Mouse (Mus musculus) heart, embryonic 16.5 days (tissue): Measurements from ENCODE around the gene Adgrb3. TPM values are rescaled to one million over a fixed set of nuclear protein-coding genes. Genes with fewer than 3 reads are reported as not detected.

ENCODE experiments used
- ATAC-seq: fragments of 200-750 bp; cut with Nextera tagmentation; replicated peaks from 2 replicates; pipeline ENCODE4 v1.8.0; 2017; ENCODE audit warnings: moderate number of reproducible peaks; ENCODE audit not compliant: insufficient read depth, low FRiP score; ENCODE audit errors: extremely low read depth
- H3K27ac ChIP-seq: fragments of 300-500 bp; sonication (generic); 2 replicates; pipeline ENCODE4 v1.5.1; 2014; ENCODE audit warnings: mild to moderate bottlenecking, low read length, control low read depth, moderate library complexity
- H3K27me3 ChIP-seq: fragments of 300-500 bp; sonication (generic); 2 replicates; pipeline ENCODE4 v1.6.1; 2014; ENCODE audit warnings: low read length, mixed read lengths; ENCODE audit not compliant: control insufficient read depth, insufficient read depth
- H3K36me3 ChIP-seq: fragments of 300-500 bp; sonication (generic); 2 replicates; pipeline ENCODE4 v1.6.1; 2014; ENCODE audit not compliant: control insufficient read depth, insufficient read depth
- H3K4me1 ChIP-seq: fragments of 300-500 bp; sonication (generic); 2 replicates; pipeline ENCODE4 v1.6.1; 2014; ENCODE audit warnings: low read length, mixed read lengths; ENCODE audit not compliant: control insufficient read depth, insufficient read depth
- H3K4me2 ChIP-seq: fragments of 300-500 bp; sonication (generic); 2 replicates; pipeline ENCODE4 v1.6.1; 2014; ENCODE audit warnings: low read depth, mild to moderate bottlenecking, control low read depth, low read length
- H3K4me3 ChIP-seq: fragments of 300-500 bp; sonication (generic); 2 replicates; pipeline ENCODE4 v1.5.1; 2014; ENCODE audit warnings: mild to moderate bottlenecking, control low read depth, low read length
- H3K9ac ChIP-seq: fragments of 300-500 bp; sonication (generic); 2 replicates; pipeline ENCODE4 v1.6.1; 2014; ENCODE audit warnings: low read length, control low read depth
- H3K9me3 ChIP-seq: fragments of 300-500 bp; sonication (generic); replicated peaks from 2 replicates; pipeline ENCODE4 v1.6.1; 2016; ENCODE audit warnings: low read length; ENCODE audit not compliant: control insufficient read depth
- WGBS: fragments of 180-500 bp; shearing (Covaris S2); extraction: QIAGEN DNeasy Blood & Tissue Kit; methylation state at CpG from one replicate; pipeline ENCODE4 v1.1.7; 2014; 5-methylcytosine and 5-hydroxymethylcytosine counted together
- polyA plus RNA-seq: library from polyadenylated mRNA; unstranded; fragments of >200 nt; fragmentation: Nextera tagmentation; extraction: Ambion mirVana; gene quantifications from 2 replicates; pipeline ENCODE4 v1.2.1, GENCODE M21; 2015

Adgrb3 gene
- polyA plus RNA-seq, 1 experiment from 2014 or later = 0.33 TPM

- no peak overlapping the region for H3K9ac ChIP-seq
Observed at GRCm38 (mm10) chr1:25178347-25179130, 651.0 kb downstream of the Adgrb3 start.

GRCm38 (mm10) chr1:25167120-25167519, 662.4 kb downstream of the Adgrb3 start:
- no peaks in the 10 kb centered on the region for H3K4me1 ChIP-seq
- no peaks in the 10 kb centered on the region for H3K27me3 ChIP-seq
- H3K9me3 ChIP-seq = no peaks in the 10 kb centered on the region
- H3K27ac ChIP-seq = no peak overlapping the region
- H3K4me3 ChIP-seq = no peak overlapping the region
- no peak for ATAC-seq
- no peaks in the 10 kb centered on the region for H3K36me3 ChIP-seq
- H3K4me2 ChIP-seq = no peak overlapping the region
- 80% methylated on average over 5 of the region's 5 CpGs for WGBS
- H3K9ac ChIP-seq = no peak overlapping the region

More at GRCm38 (mm10) chr1:25178347-25179130, 651.0 kb downstream of the Adgrb3 start:
- Histone ChIP-seq H3K4me1 (no peaks in the 10 kb centered on the region), H3K36me3 (no peaks in the 10 kb centered on the region), H3K4me2 (no peak overlapping the region), H3K27me3 (no peaks in the 10 kb centered on the region), H3K9me3 (no peaks in the 10 kb centered on the region), H3K4me3 (no peak overlapping the region), H3K27ac (no peak overlapping the region)
- 42% methylated on average over 21 of the region's 21 CpGs for WGBS
- no peak for ATAC-seq

GRCm38 (mm10) chr1:25166036-25166796, 663.3 kb downstream of the Adgrb3 start:
- Histone ChIP-seq H3K27ac (no peak overlapping the region), H3K9me3 (no peaks in the 10 kb centered on the region), H3K4me2 (no peak overlapping the region), H3K4me3 (no peak overlapping the region), H3K27me3 (no peaks in the 10 kb centered on the region), H3K36me3 (no peaks in the 10 kb centered on the region), H3K9ac (no peak overlapping the region), H3K4me1 (no peaks in the 10 kb centered on the region)
- no peak for ATAC-seq
- 69% methylated on average over 11 of the region's 11 CpGs for WGBS

- Histone ChIP-seq H3K27ac (no peak overlapping the region), H3K9me3 (no peaks in the 10 kb centered on the region), H3K4me1 (no peaks in the 10 kb centered on the region), H3K9ac (no peak overlapping the region), H3K4me2 (no peak overlapping the region), H3K27me3 (no peaks in the 10 kb centered on the region), H3K36me3 (no peaks in the 10 kb centered on the region), H3K4me3 (no peak overlapping the region)
- 57% methylated on average over 6 of the region's 6 CpGs for WGBS
- no peak for ATAC-seq
Observed at GRCm38 (mm10) chr1:25163561-25163960, 665.9 kb downstream of the Adgrb3 start.

GRCm38 (mm10) chr1:25146206-25146605, 683.3 kb downstream of the Adgrb3 start:
- Histone ChIP-seq H3K36me3 (no peaks in the 10 kb centered on the region), H3K9ac (no peak overlapping the region), H3K27me3 (no peaks in the 10 kb centered on the region), H3K4me2 (no peak overlapping the region), H3K27ac (no peak overlapping the region), H3K4me1 (no peaks in the 10 kb centered on the region), H3K4me3 (no peak overlapping the region), H3K9me3 (no peaks in the 10 kb centered on the region)
- 60% methylated on average over 3 of the region's 3 CpGs for WGBS
- no peak for ATAC-seq

- Histone ChIP-seq H3K4me1 (no peaks in the 10 kb centered on the region), H3K36me3 (no peaks in the 10 kb centered on the region), H3K9me3 (no peaks in the 10 kb centered on the region), H3K4me3 (no peak overlapping the region), H3K27ac (no peak overlapping the region), H3K4me2 (no peak overlapping the region), H3K9ac (no peak overlapping the region), H3K27me3 (no peaks in the 10 kb centered on the region)
- WGBS = 55% methylated on average over 4 of the region's 4 CpGs
- ATAC-seq = no peak
Observed at GRCm38 (mm10) chr1:25132150-25132824, 697.2 kb downstream of the Adgrb3 start.

- H3K27me3 ChIP-seq = no peaks in the 10 kb centered on the region
- H3K9me3 ChIP-seq = no peaks in the 10 kb centered on the region
- H3K4me3 ChIP-seq = no peak overlapping the region
- H3K36me3 ChIP-seq = no peaks in the 10 kb centered on the region
- 70% methylated on average over 11 of the region's 11 CpGs for WGBS
- no peak overlapping the region for H3K4me2 ChIP-seq
- no peak overlapping the region for H3K9ac ChIP-seq
- no peaks in the 10 kb centered on the region for H3K4me1 ChIP-seq
- ATAC-seq = no peak
- no peak overlapping the region for H3K27ac ChIP-seq
Observed at GRCm38 (mm10) chr1:25115512-25115911, 714.0 kb downstream of the Adgrb3 start.

GRCm38 (mm10) chr1:25107500-25108101, 721.9 kb downstream of the Adgrb3 start:
- ATAC-seq = no peak
- H3K9ac ChIP-seq = no peak overlapping the region

More at GRCm38 (mm10) chr1:25107500-25108101, 721.9 kb downstream of the Adgrb3 start:
- H3K4me2 ChIP-seq = no peak overlapping the region
- no peaks in the 10 kb centered on the region for H3K36me3 ChIP-seq
- 73% methylated on average over 3 of the region's 3 CpGs for WGBS
- H3K27ac ChIP-seq = no peak overlapping the region
- H3K27me3 ChIP-seq = no peaks in the 10 kb centered on the region
- H3K4me1 ChIP-seq = no peaks in the 10 kb centered on the region
- H3K4me3 ChIP-seq = no peak overlapping the region
- H3K9me3 ChIP-seq = no peaks in the 10 kb centered on the region
